Mouse (Mus musculus): ENCODE measurements around the gene Ttc9. TPM values are rescaled to one million over a fixed set of nuclear protein-coding genes. Genes with fewer than 3 reads are reported as not detected.

Ttc9 gene
- polyA plus RNA-seq, 1 experiment = not detected

- peaks cover 12% of the 10 kb centered on the region for H3K4me1 ChIP-seq (ENCODE audit: control insufficient read depth, insufficient read depth, low read length)
- no peak overlapping the region for H3K27ac ChIP-seq (ENCODE audit: insufficient read depth, low read depth, low read length)
- TF ChIP-seq CTCF (IDR thresholded peaks at IDR 0.05; ENCODE audit: low read depth, low read length) = no peak
- no peak for TF ChIP-seq POLR2A (IDR thresholded peaks at IDR 0.05; ENCODE audit: borderline replicate concordance, low read depth, low read length)
- H3K4me3 ChIP-seq (ENCODE audit: insufficient read depth, low read length) = no peak overlapping the region
Observed at GRCm38 (mm10) chr12:81685981-81686380, 54.9 kb downstream of the Ttc9 start.

DNA sequence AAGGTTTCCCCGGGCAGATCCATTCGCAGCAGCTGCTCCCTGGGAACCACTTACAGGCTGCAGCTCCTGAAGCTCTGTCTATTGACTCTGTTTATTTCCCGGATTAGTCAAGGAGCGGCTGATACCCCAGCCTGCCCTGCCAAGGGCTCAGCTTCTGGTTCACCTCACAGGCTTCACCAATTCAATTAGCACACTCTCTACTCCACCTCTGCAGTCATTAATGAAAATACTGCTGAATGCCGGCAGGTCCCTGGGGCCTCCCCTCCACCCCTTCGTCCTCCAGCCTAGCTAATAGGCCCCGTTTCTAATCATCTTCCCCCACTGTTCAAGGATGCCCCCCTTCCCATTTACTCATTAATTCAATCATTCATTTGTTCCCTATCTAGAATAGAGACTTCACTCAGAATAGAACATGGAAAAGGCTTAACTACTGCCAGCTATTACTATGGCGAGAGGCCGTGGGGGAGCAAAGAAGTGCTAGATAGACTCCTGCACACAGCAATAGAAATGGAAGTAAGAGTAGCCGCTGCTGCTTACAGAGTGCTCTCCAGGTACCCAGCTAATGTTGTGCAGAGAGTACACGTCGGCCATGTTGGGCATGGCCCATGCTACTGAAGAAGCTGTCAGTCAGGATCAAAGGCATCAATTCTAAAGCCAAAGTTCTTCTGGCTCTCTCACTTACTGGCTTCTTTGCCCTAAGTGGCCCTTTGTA lies 55.5 kb downstream of the Ttc9 start:
- TF ChIP-seq POLR2A (IDR thresholded peaks at IDR 0.05; ENCODE audit: borderline replicate concordance, low read depth, low read length) (no peak), CTCF (IDR thresholded peaks at IDR 0.05; ENCODE audit: low read depth, low read length) (no peak)
- no peak overlapping the region for H3K4me3 ChIP-seq (ENCODE audit: insufficient read depth, low read length)
- peaks cover 12% of the 10 kb centered on the region for H3K4me1 ChIP-seq (ENCODE audit: control insufficient read depth, insufficient read depth, low read length)
- no peak overlapping the region for H3K27ac ChIP-seq (ENCODE audit: insufficient read depth, low read depth, low read length)

- no peak overlapping the region for H3K4me3 ChIP-seq (ENCODE audit: insufficient read depth, low read length)
- peaks cover 12% of the 10 kb centered on the region for H3K4me1 ChIP-seq (ENCODE audit: control insufficient read depth, insufficient read depth, low read length)
- no peak overlapping the region for H3K27ac ChIP-seq (ENCODE audit: insufficient read depth, low read depth, low read length)
- no peak for TF ChIP-seq POLR2A (IDR thresholded peaks at IDR 0.05; ENCODE audit: borderline replicate concordance, low read depth, low read length)
- TF ChIP-seq CTCF (IDR thresholded peaks at IDR 0.05; ENCODE audit: low read depth, low read length) = no peak
Observed at GRCm38 (mm10) chr12:81687873-81688272, 56.8 kb downstream of the Ttc9 start.

GRCm38 (mm10) chr12:81688537-81688936 lies 57.5 kb downstream of the Ttc9 start:
- H3K27ac ChIP-seq (ENCODE audit: insufficient read depth, low read depth, low read length) = no peak overlapping the region
- peaks cover 12% of the 10 kb centered on the region for H3K4me1 ChIP-seq (ENCODE audit: control insufficient read depth, insufficient read depth, low read length)
- TF ChIP-seq POLR2A (IDR thresholded peaks at IDR 0.05; ENCODE audit: borderline replicate concordance, low read depth, low read length) (no peak), CTCF (IDR thresholded peaks at IDR 0.05; ENCODE audit: low read depth, low read length) (no peak)
- no peak overlapping the region for H3K4me3 ChIP-seq (ENCODE audit: insufficient read depth, low read length)

- H3K4me1 ChIP-seq (ENCODE audit: control insufficient read depth, insufficient read depth, low read length) = peaks cover 12% of the 10 kb centered on the region
- H3K27ac ChIP-seq (ENCODE audit: insufficient read depth, low read depth, low read length) = no peak overlapping the region
- TF ChIP-seq CTCF (IDR thresholded peaks at IDR 0.05; ENCODE audit: low read depth, low read length) (no peak), POLR2A (IDR thresholded peaks at IDR 0.05; ENCODE audit: borderline replicate concordance, low read depth, low read length) (no peak)
- H3K4me3 ChIP-seq (ENCODE audit: insufficient read depth, low read length) = no peak overlapping the region
Observed at GRCm38 (mm10) chr12:81689505-81690056, 58.5 kb downstream of the Ttc9 start.

- H3K4me1 ChIP-seq (ENCODE audit: control insufficient read depth, insufficient read depth, low read length) = peaks cover 12% of the 10 kb centered on the region
- H3K4me3 ChIP-seq (ENCODE audit: insufficient read depth, low read length) = no peak overlapping the region
- TF ChIP-seq POLR2A (IDR thresholded peaks at IDR 0.05; ENCODE audit: borderline replicate concordance, low read depth, low read length) (no peak), CTCF (IDR thresholded peaks at IDR 0.05; ENCODE audit: low read depth, low read length) (no peak)
- no peak overlapping the region for H3K27ac ChIP-seq (ENCODE audit: insufficient read depth, low read depth, low read length)
Observed at GRCm38 (mm10) chr12:81690111-81690510, 59.1 kb downstream of the Ttc9 start.

- peaks cover 12% of the 10 kb centered on the region for H3K4me1 ChIP-seq (ENCODE audit: control insufficient read depth, insufficient read depth, low read length)
- no peak overlapping the region for H3K27ac ChIP-seq (ENCODE audit: insufficient read depth, low read depth, low read length)
- no peak overlapping the region for H3K4me3 ChIP-seq (ENCODE audit: insufficient read depth, low read length)
- TF ChIP-seq POLR2A (IDR thresholded peaks at IDR 0.05; ENCODE audit: borderline replicate concordance, low read depth, low read length) = no peak
- TF ChIP-seq CTCF (IDR thresholded peaks at IDR 0.05; ENCODE audit: low read depth, low read length) = no peak
Observed at GRCm38 (mm10) chr12:81690751-81691150, 59.7 kb downstream of the Ttc9 start.

DNA sequence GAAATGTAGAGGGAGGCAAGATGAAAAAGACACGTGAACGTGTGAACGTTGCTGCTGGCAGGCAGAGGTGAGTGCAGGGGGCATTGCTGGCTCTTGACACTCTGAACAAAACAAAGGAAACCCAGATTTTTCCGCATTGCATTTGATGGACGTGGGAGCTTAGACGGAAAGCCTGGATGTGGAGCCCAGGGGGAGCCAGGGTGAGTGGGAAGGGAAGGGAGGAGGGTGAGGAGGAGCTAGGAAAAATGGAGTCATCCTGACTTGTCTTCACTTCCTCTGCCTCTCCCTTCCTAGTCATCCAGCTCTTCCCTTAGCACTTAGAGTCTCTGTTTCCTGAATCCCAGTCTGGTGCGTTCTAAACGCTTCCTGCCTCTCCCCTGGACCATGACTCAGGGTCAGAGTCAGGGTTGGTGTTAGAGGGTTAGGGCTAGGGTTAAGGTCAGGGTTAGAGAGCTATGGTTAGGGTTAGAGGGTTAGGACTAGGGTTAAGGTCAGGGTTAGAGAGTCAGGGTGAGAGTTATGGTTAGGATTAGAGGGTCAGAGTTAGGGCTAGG lies 60.2 kb downstream of the Ttc9 start:
- TF ChIP-seq CTCF (IDR thresholded peaks at IDR 0.05; ENCODE audit: low read depth, low read length) = no peak
- no peak for TF ChIP-seq POLR2A (IDR thresholded peaks at IDR 0.05; ENCODE audit: borderline replicate concordance, low read depth, low read length)
- Histone ChIP-seq H3K4me1 (ENCODE audit: control insufficient read depth, insufficient read depth, low read length) (peaks cover 12% of the 10 kb centered on the region), H3K27ac (ENCODE audit: insufficient read depth, low read depth, low read length) (no peak overlapping the region), H3K4me3 (ENCODE audit: insufficient read depth, low read length) (no peak overlapping the region)

- H3K4me1 ChIP-seq (ENCODE audit: control insufficient read depth, insufficient read depth, low read length) = peaks cover 7% of the 10 kb centered on the region
- TF ChIP-seq CTCF (IDR thresholded peaks at IDR 0.05; ENCODE audit: low read depth, low read length) = no peak
- no peak for TF ChIP-seq POLR2A (IDR thresholded peaks at IDR 0.05; ENCODE audit: borderline replicate concordance, low read depth, low read length)
- H3K27ac ChIP-seq (ENCODE audit: insufficient read depth, low read depth, low read length) = no peak overlapping the region
- H3K4me3 ChIP-seq (ENCODE audit: insufficient read depth, low read length) = no peak overlapping the region
Observed at GRCm38 (mm10) chr12:81698011-81698410, 67.0 kb downstream of the Ttc9 start.

- no peak overlapping the region for H3K4me3 ChIP-seq (ENCODE audit: insufficient read depth, low read length)
- peaks cover 6% of the 10 kb centered on the region for H3K4me1 ChIP-seq (ENCODE audit: control insufficient read depth, insufficient read depth, low read length)
- no peak overlapping the region for H3K27ac ChIP-seq (ENCODE audit: insufficient read depth, low read depth, low read length)
- TF ChIP-seq POLR2A (IDR thresholded peaks at IDR 0.05; ENCODE audit: borderline replicate concordance, low read depth, low read length) = no peak
- no peak for TF ChIP-seq CTCF (IDR thresholded peaks at IDR 0.05; ENCODE audit: low read depth, low read length)
Observed at GRCm38 (mm10) chr12:81702903-81703302, 71.9 kb downstream of the Ttc9 start.
